Mouse (Mus musculus) small intestine, adult 2 months (tissue): Measurements from ENCODE around the gene Hax1. TPM values are rescaled to one million over a fixed set of nuclear protein-coding genes. Genes with fewer than 3 reads are reported as not detected.

ENCODE experiments used
- H3K27ac ChIP-seq: fragments of 200-500 bp; 2 replicates; pipeline ENCODE4 v1.5.1; 2012; ENCODE audit warnings: low read depth, low read length, control low read depth, inconsistent platforms; ENCODE audit not compliant: insufficient read depth
- H3K27me3 ChIP-seq: fragments of 200-500 bp; 2 replicates; pipeline ENCODE4 v1.6.1; 2012; ENCODE audit warnings: mild to moderate bottlenecking, moderate library complexity, low read length, inconsistent platforms; ENCODE audit not compliant: control insufficient read depth, insufficient read depth
- H3K36me3 ChIP-seq: fragments of 200-500 bp; 2 replicates; pipeline ENCODE4 v1.6.1; 2012; ENCODE audit warnings: mild to moderate bottlenecking, low read length, control low read depth, inconsistent platforms; ENCODE audit not compliant: control insufficient read depth, insufficient read depth
- H3K4me1 ChIP-seq: fragments of 200-500 bp; 2 replicates; pipeline ENCODE4 v1.6.1; 2012; ENCODE audit warnings: low read length, inconsistent platforms, mixed read lengths; ENCODE audit not compliant: control insufficient read depth, insufficient read depth, insufficient read length
- H3K4me3 ChIP-seq: fragments of 200-500 bp; 2 replicates; pipeline ENCODE4 v1.5.1; 2012; ENCODE audit warnings: low read depth, mild to moderate bottlenecking, control low read depth, inconsistent platforms, low read length, moderate library complexity
- CTCF ChIP-seq: fragments of 200-500 bp; IDR thresholded peaks from 2 replicates; pipeline ENCODE4 v1.5.1; 2012; ENCODE audit warnings: low read depth, mild to moderate bottlenecking, control low read depth, inconsistent platforms, low read length, moderate library complexity, mixed read lengths; ENCODE audit not compliant: insufficient replicate concordance, insufficient read length; ENCODE audit errors: extremely low read depth
- POLR2A ChIP-seq: fragments of 200-500 bp; IDR thresholded peaks from 2 replicates; pipeline ENCODE4 v1.6.1; 2012; ENCODE audit warnings: low read depth, mild to moderate bottlenecking, control low read depth, inconsistent platforms, low read length, moderate library complexity
- WGBS: fragments of 180-500 bp; shearing (Covaris S2); methylation state at CpG from one replicate; pipeline ENCODE4 v1.1.7; 2018; 5-methylcytosine and 5-hydroxymethylcytosine counted together
- polyA plus RNA-seq: library from polyadenylated mRNA; depleted of rRNA; stranded (reverse); fragments of >200 nt; gene quantifications from 2 replicates; pipeline ENCODE4 v1.2.3, GENCODE M21; 2012; rRNA removed

The Hax1 gene
- polyA plus RNA-seq, 1 experiment, result 22.1 TPM

GRCm38 (mm10) chr3:89948655-89949054, 49.9 kb downstream of the Hax1 start:
- Histone ChIP-seq H3K4me1 (peaks cover 6% of the 10 kb centered on the region; the same call in 1 of the 2 replicates), H3K27ac (no peak overlapping the region), H3K27me3 (no peaks in the 10 kb centered on the region), H3K36me3 (peaks cover 16% of the 10 kb centered on the region; the same call in 1 of the 2 replicates), H3K4me3 (no peak overlapping the region)
- 26% methylated on average over 6 of the region's 6 CpGs for WGBS
- TF ChIP-seq CTCF, result no peak
- TF ChIP-seq POLR2A, result no peak

GRCm38 (mm10) chr3:89948021-89948420, 50.6 kb downstream of the Hax1 start:
- TF ChIP-seq CTCF (no peak), POLR2A (no peak)
- Histone ChIP-seq H3K4me1 (peaks cover 6% of the 10 kb centered on the region; the same call in 1 of the 2 replicates), H3K27ac (no peak overlapping the region), H3K36me3 (peaks cover 16% of the 10 kb centered on the region; the same call in 1 of the 2 replicates), H3K27me3 (no peaks in the 10 kb centered on the region), H3K4me3 (no peak overlapping the region)
- 93% methylated on average over 11 of the region's 11 CpGs for WGBS

Other genes with a start within 250 kb of the Hax1 start
- gene Chrnb2, start 234.1 kb downstream of the Hax1 start, polyA plus RNA-seq, result 0.53 and 0.93 TPM in 2 replicates
- 11.7 and 26.2 TPM in 2 replicates for gene Ube2q1, start 225.2 kb downstream of the Hax1 start, polyA plus RNA-seq
- 0.56 and 0.79 TPM in 2 replicates for gene She, start 167.4 kb downstream of the Hax1 start, polyA plus RNA-seq
- gene Il6ra, start 85.6 kb downstream of the Hax1 start, polyA plus RNA-seq, result 3.0 and 3.7 TPM in 2 replicates
- gene Atp8b2, start 35.3 kb downstream of the Hax1 start, polyA plus RNA-seq, result 8.3 and 13.5 TPM in 2 replicates
- 12.9 and 18.1 TPM in 2 replicates for gene 4933434E20Rik, start 52.9 kb upstream of the Hax1 start, polyA plus RNA-seq
- gene Ubap2l, start 53.8 kb upstream of the Hax1 start, polyA plus RNA-seq, result 26.4 and 52.2 TPM in 2 replicates
- 45.4 and 101 TPM in 2 replicates for gene Tpm3, start 73.9 kb upstream of the Hax1 start, polyA plus RNA-seq
- gene Nup210l, start 105.4 kb upstream of the Hax1 start, polyA plus RNA-seq, result 0.10 and 0.15 TPM in 2 replicates
- gene Rps27, start 214.9 kb upstream of the Hax1 start, polyA plus RNA-seq, result 581 and 835 TPM in 2 replicates
- 1.1 and 2.0 TPM in 2 replicates for gene Rab13, start 214.9 kb upstream of the Hax1 start, polyA plus RNA-seq
- 70.7 and 84.2 TPM in 2 replicates for gene Jtb, start 232.8 kb upstream of the Hax1 start, polyA plus RNA-seq
- 6.6 and 7.0 TPM in 2 replicates for gene Creb3l4, start 244.7 kb upstream of the Hax1 start, polyA plus RNA-seq
- gene Slc39a1, start 249.4 kb upstream of the Hax1 start, polyA plus RNA-seq, result 46.2 and 72.7 TPM in 2 replicates